In genomic region chr16:45967471-45967870, GRCm38 (mm10) we compare ENCODE assay signal across 8 mouse cellular contexts. TPM values are rescaled to one million over a fixed set of nuclear protein-coding genes. Genes with fewer than 3 reads are reported as not detected.
DNase-seq lines count a peak whose midpoint lies in the region; ATAC-seq lines count a peak whose summit lies in the region.

No protein-coding gene starts in this region.

- DNase-seq in A20 (ENCODE audit: low read depth, low spot score), result peak; percentile 59
- peak; percentile 80 to 81 for DNase-seq in adrenal gland, postnatal 36 days
- DNase-seq in heart, adult 9 months (ENCODE audit: low spot score in 2 of 2), result peak; percentile 65 to 77
- peak; percentile 80 for DNase-seq in naive thymus-derived CD4-positive, alpha-beta T cell, adult 2 months (ENCODE audit: low read depth)

- no peaks in the 10 kb centered on the region for H3K27me3 ChIP-seq in embryonic facial prominence, embryonic 13.5 days
- H3K27me3 ChIP-seq in kidney, embryonic 14.5 days (ENCODE audit: control insufficient read depth, insufficient read depth, low read length), result no peaks in the 10 kb centered on the region
- H3K27me3 ChIP-seq in limb, embryonic 13.5 days, result no peaks in the 10 kb centered on the region
- no peaks in the 10 kb centered on the region for H3K27me3 ChIP-seq in stomach, embryonic 14.5 days (ENCODE audit: control insufficient read depth, insufficient read depth, low read length)

- H3K9me3 ChIP-seq in embryonic facial prominence, embryonic 13.5 days, result no peaks in the 10 kb centered on the region
- no peaks in the 10 kb centered on the region for H3K9me3 ChIP-seq in kidney, embryonic 14.5 days (ENCODE audit: control insufficient read depth, low read length)
- H3K9me3 ChIP-seq in limb, embryonic 13.5 days, result no peaks in the 10 kb centered on the region
- H3K9me3 ChIP-seq in stomach, embryonic 14.5 days (ENCODE audit: control insufficient read depth, low read depth, low read length), result no peaks in the 10 kb centered on the region

- H3K9ac ChIP-seq in embryonic facial prominence, embryonic 13.5 days, result no peak overlapping the region
- no peak overlapping the region for H3K9ac ChIP-seq in kidney, embryonic 14.5 days (ENCODE audit: low read depth, low read length)
- H3K9ac ChIP-seq in limb, embryonic 13.5 days, result no peak overlapping the region
- H3K9ac ChIP-seq in stomach, embryonic 14.5 days (replicated peaks; ENCODE audit: low read depth, low read length), result no peak overlapping the region

- H3K27ac ChIP-seq in embryonic facial prominence, embryonic 13.5 days, result no peak overlapping the region
- H3K27ac ChIP-seq in kidney, embryonic 14.5 days (ENCODE audit: low read depth, low read length), result no peak overlapping the region
- H3K27ac ChIP-seq in limb, embryonic 13.5 days, result no peak overlapping the region
- no peak overlapping the region for H3K27ac ChIP-seq in stomach, embryonic 14.5 days (ENCODE audit: low read length)

- peak; percentile 79 for ATAC-seq in embryonic facial prominence, embryonic 13.5 days (ENCODE audit: insufficient number of reproducible peaks, insufficient read depth, low FRiP score, low TSS enrichment, low read depth)
- peak; percentile 78 for ATAC-seq in kidney, embryonic 14.5 days (ENCODE audit: low FRiP score, low TSS enrichment)
- peak; percentile 90 for ATAC-seq in limb, embryonic 13.5 days (ENCODE audit: low FRiP score, low read depth)
- ATAC-seq in stomach, embryonic 14.5 days (ENCODE audit: insufficient number of reproducible peaks, insufficient read depth, low FRiP score, low read depth), result peak; percentile 75; the same call in 1 of the 2 replicates

- no peak overlapping the region for H3K4me3 ChIP-seq in embryonic facial prominence, embryonic 13.5 days
- H3K4me3 ChIP-seq in kidney, embryonic 14.5 days (ENCODE audit: low read length), result no peak overlapping the region
- no peak overlapping the region for H3K4me3 ChIP-seq in limb, embryonic 13.5 days
- H3K4me3 ChIP-seq in stomach, embryonic 14.5 days (ENCODE audit: low read depth, low read length), result no peak overlapping the region

- H3K4me1 ChIP-seq in embryonic facial prominence, embryonic 13.5 days, result no peaks in the 10 kb centered on the region
- peaks cover 16% of the 10 kb centered on the region for H3K4me1 ChIP-seq in kidney, embryonic 14.5 days (ENCODE audit: control insufficient read depth, insufficient read depth, low read length)
- peaks cover 26% of the 10 kb centered on the region for H3K4me1 ChIP-seq in limb, embryonic 13.5 days
- peaks cover 6% of the 10 kb centered on the region; the same call in 1 of the 2 replicates for H3K4me1 ChIP-seq in stomach, embryonic 14.5 days (ENCODE audit: control insufficient read depth, insufficient read depth, low read length)

- no peaks in the 10 kb centered on the region for H3K36me3 ChIP-seq in embryonic facial prominence, embryonic 13.5 days
- H3K36me3 ChIP-seq in kidney, embryonic 14.5 days (ENCODE audit: control insufficient read depth, insufficient read depth, low read length), result no peaks in the 10 kb centered on the region
- H3K36me3 ChIP-seq in limb, embryonic 13.5 days, result no peaks in the 10 kb centered on the region
- no peaks in the 10 kb centered on the region for H3K36me3 ChIP-seq in stomach, embryonic 14.5 days (ENCODE audit: control insufficient read depth, insufficient read depth, low read length)

- WGBS in embryonic facial prominence, embryonic 13.5 days, result 10% methylated on average over 7 of the region's 7 CpGs
- WGBS in kidney, embryonic 14.5 days, result 16% methylated on average over 7 of the region's 7 CpGs
- 9% methylated on average over 7 of the region's 7 CpGs for WGBS in limb, embryonic 13.5 days
- WGBS in stomach, embryonic 14.5 days, result 7% methylated on average over 7 of the region's 7 CpGs

- no peak overlapping the region for H3K4me2 ChIP-seq in embryonic facial prominence, embryonic 13.5 days
- H3K4me2 ChIP-seq in kidney, embryonic 14.5 days (replicated peaks; ENCODE audit: low read depth, low read length), result no peak overlapping the region
- no peak overlapping the region for H3K4me2 ChIP-seq in limb, embryonic 13.5 days (replicated peaks)
- H3K4me2 ChIP-seq in stomach, embryonic 14.5 days (replicated peaks; ENCODE audit: low read depth, low read length), result no peak overlapping the region

RNA-seq across cellular contexts. Expression of gene Phldb2, which starts 14.1 kb away (rescaled TPM):
- 10 to 100 TPM; 29.8 to 50.3 TPM for total RNA-seq in adrenal gland, postnatal 36 days (2021)
- polyA plus RNA-seq in embryonic facial prominence, embryonic 13.5 days (2015; fragmentation: Nextera tagmentation; extraction: Ambion mirVana), result 51.5 and 55.0 TPM in 2 replicates
- polyA plus RNA-seq in kidney, embryonic 14.5 days (2014; fragmentation: Nextera tagmentation; extraction: Ambion mirVana), result 48.1 and 79.3 TPM in 2 replicates
- 76.8 and 77.8 TPM in 2 replicates for polyA plus RNA-seq in limb, embryonic 13.5 days (2015; fragmentation: Nextera tagmentation; extraction: Ambion mirVana)
- 29.7 and 31.2 TPM in 2 replicates for polyA plus RNA-seq in stomach, embryonic 14.5 days (2014; fragmentation: Nextera tagmentation; extraction: Ambion mirVana)

RNA-seq across cellular contexts. Expression of gene Plcxd2, which starts 42.5 kb away (rescaled TPM):
- total RNA-seq in adrenal gland, postnatal 36 days (2021), result under 1 TPM; 0.26 to 0.72 TPM
- 0.96 and 0.98 TPM in 2 replicates for polyA plus RNA-seq in embryonic facial prominence, embryonic 13.5 days (2015; fragmentation: Nextera tagmentation; extraction: Ambion mirVana)
- polyA plus RNA-seq in kidney, embryonic 14.5 days (2014; fragmentation: Nextera tagmentation; extraction: Ambion mirVana), result 0.89 and 1.2 TPM in 2 replicates
- 2.3 and 2.7 TPM in 2 replicates for polyA plus RNA-seq in limb, embryonic 13.5 days (2015; fragmentation: Nextera tagmentation; extraction: Ambion mirVana)
- 1.0 and 1.2 TPM in 2 replicates for polyA plus RNA-seq in stomach, embryonic 14.5 days (2014; fragmentation: Nextera tagmentation; extraction: Ambion mirVana)
